Mouse (Mus musculus) lung, postnatal 0 days (tissue): ENCODE results near the gene Hspa1b. TPM values are rescaled to one million over a fixed set of nuclear protein-coding genes. Genes with fewer than 3 reads are reported as not detected.

Source experiments
- ATAC-seq: fragments of 200-750 bp; cut with Nextera tagmentation; 2 replicates; pipeline ENCODE4 v1.8.0; 2017; ENCODE audit warnings: moderate library complexity
- DNase-seq: peaks from one replicate; pipeline ENCODE4 v3.0.0-alpha.2; 2016; ENCODE audit warnings: low spot score
- H3K27ac ChIP-seq: fragments of 300-500 bp; sonication (generic); 2 replicates; pipeline ENCODE4 v1.5.1; 2014; ENCODE audit warnings: antibody characterized with exemption, mild to moderate bottlenecking, low read length, mixed read lengths
- H3K27me3 ChIP-seq: fragments of 300-500 bp; sonication (generic); replicated peaks from 2 replicates; pipeline ENCODE4 v1.6.1; 2014; ENCODE audit warnings: low read length, mixed read lengths; ENCODE audit not compliant: insufficient read depth
- H3K36me3 ChIP-seq: fragments of 300-500 bp; sonication (generic); 2 replicates; pipeline ENCODE4 v1.6.1; 2014; ENCODE audit warnings: low read length, mixed read lengths; ENCODE audit not compliant: insufficient read depth
- H3K4me1 ChIP-seq: fragments of 300-500 bp; sonication (generic); 2 replicates; pipeline ENCODE4 v1.6.1; 2014; ENCODE audit warnings: antibody characterized with exemption, low read depth, low read length, mixed read lengths; ENCODE audit not compliant: insufficient read depth
- H3K4me2 ChIP-seq: fragments of 300-500 bp; sonication (generic); replicated peaks from 2 replicates; pipeline ENCODE4 v1.6.1; 2014; ENCODE audit warnings: low read depth, mild to moderate bottlenecking, low read length, moderate library complexity, mixed read lengths
- H3K4me3 ChIP-seq: fragments of 300-500 bp; sonication (generic); 2 replicates; pipeline ENCODE4 v1.5.1; 2014; ENCODE audit warnings: low read depth, low read length
- H3K9ac ChIP-seq: fragments of 300-500 bp; sonication (generic); replicated peaks from 2 replicates; pipeline ENCODE4 v1.6.1; 2014; ENCODE audit warnings: low read depth, mild to moderate bottlenecking
- H3K9me3 ChIP-seq: fragments of 300-500 bp; sonication (generic); 2 replicates; pipeline ENCODE4 v1.6.1; 2016; ENCODE audit warnings: low read length, mixed read lengths
- CTCF ChIP-seq: IDR thresholded peaks from 2 replicates; pipeline ENCODE4 v1.5.1; 2016; ENCODE audit warnings: antibody characterized with exemption, mild to moderate bottlenecking
- EP300 ChIP-seq: IDR thresholded peaks from 2 replicates; pipeline ENCODE4 v1.6.1; 2016; ENCODE audit warnings: antibody characterized with exemption, mild to moderate bottlenecking, control low read depth
- WGBS: fragments of 180-500 bp; shearing (Covaris S2); extraction: QIAGEN DNeasy Blood & Tissue Kit; methylation state at CpG from one replicate; pipeline ENCODE4 v1.1.7; 2014; 5-methylcytosine and 5-hydroxymethylcytosine counted together
- polyA plus RNA-seq: library from polyadenylated mRNA; unstranded; fragments of >200 nt; fragmentation: Nextera tagmentation; extraction: Ambion mirVana; gene quantifications from 2 replicates; pipeline ENCODE4 v1.2.1, GENCODE M21; 2015

Gene Hspa1b
- polyA plus RNA-seq, 1 experiment from 2014 or later = 0.50 TPM

DNA sequence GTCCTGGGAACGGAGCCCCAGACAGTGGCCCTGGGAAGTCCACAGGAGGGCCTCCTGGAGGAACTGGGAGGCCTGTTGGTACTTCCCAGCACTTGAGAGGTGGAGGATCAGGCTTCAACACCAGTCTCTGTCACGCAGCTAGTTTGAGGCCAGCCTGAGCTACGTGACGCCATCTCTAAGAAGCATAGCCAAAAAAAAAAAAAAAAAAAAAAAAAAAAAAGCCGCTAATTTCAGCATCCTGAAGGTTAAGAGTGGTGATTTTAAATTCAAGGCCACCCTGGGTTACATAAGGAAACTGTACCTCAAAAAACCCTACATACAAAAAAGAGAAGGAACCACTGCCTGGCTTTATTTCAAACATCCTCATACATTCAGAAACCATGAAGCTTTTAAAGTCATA lies 34.8 kb downstream of the Hspa1b start:
- DNase-seq (no peak), ATAC-seq (no peak)
- Histone ChIP-seq H3K9me3 (no peaks in the 10 kb centered on the region), H3K4me1 (no peaks in the 10 kb centered on the region), H3K4me3 (no peak overlapping the region), H3K27ac (no peak overlapping the region), H3K27me3 (no peaks in the 10 kb centered on the region), H3K9ac (no peak overlapping the region), H3K4me2 (no peak overlapping the region), H3K36me3 (no peaks in the 10 kb centered on the region)
- TF ChIP-seq EP300 (no peak), CTCF (no peak)
- 62% methylated on average over 5 of the region's 5 CpGs for whole genome bisulfite sequencing

DNA sequence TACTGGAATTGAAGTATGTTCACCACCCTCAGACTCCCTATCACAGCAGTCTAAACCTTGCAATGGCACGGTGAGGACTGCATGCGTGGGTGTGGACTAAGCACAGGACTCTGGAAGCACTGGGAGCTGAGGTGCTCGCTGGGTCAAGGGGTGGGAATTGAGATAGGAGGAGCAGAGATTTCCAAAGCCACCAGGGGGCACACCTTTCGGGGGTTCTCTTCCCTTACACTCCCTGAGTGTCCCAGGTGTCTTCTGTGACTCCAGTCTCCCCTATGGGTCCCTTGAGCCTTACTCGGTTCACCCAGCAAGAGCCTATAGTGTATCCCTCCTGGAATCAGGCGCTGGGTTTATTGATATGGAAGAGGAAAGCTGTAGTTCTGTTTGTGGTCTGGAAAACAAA lies 36.1 kb downstream of the Hspa1b start:
- ATAC-seq = no peak
- no peak overlapping the region for H3K9ac ChIP-seq
- peak; percentile 34; the same call in 1 of the 2 replicates for TF ChIP-seq CTCF
- TF ChIP-seq EP300 = no peak
- no peaks in the 10 kb centered on the region for H3K4me1 ChIP-seq
- H3K27me3 ChIP-seq = no peaks in the 10 kb centered on the region
- no peak overlapping the region for H3K27ac ChIP-seq
- H3K4me3 ChIP-seq = no peak overlapping the region
- 55% methylated on average over 6 of the region's 6 CpGs for WGBS
- no peaks in the 10 kb centered on the region for H3K36me3 ChIP-seq
- no peak overlapping the region for H3K4me2 ChIP-seq
- DNase-seq = no peak
- no peaks in the 10 kb centered on the region for H3K9me3 ChIP-seq

DNA sequence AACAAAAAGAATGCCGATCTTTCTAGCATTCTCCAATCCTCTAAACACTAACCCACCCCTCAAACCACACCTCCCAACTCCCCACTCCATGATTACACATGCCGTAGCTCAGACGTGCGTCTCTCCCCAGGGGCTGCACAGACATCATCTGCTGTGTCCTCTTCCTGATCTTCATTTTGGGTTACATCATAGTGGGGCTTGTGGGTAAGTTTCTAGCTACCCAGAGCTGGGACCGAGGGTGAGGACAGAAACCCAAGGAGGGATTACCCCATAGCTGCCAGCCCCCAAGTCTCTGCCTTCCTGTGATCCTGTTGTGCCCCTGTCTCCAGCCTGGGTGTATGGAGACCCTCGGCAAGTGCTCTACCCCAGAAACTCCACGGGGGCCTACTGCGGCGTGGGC lies 41.9 kb downstream of the Hspa1b start:
- DNase-seq (no peak), ATAC-seq (no peak)
- TF ChIP-seq CTCF = no peak
- TF ChIP-seq EP300 = no peak
- H3K4me1 ChIP-seq = 0 out of 2 replicates have a peak, but pooled peaks cover 4% of the 10 kb centered on the region
- no peak overlapping the region for H3K4me3 ChIP-seq
- no peak overlapping the region for H3K4me2 ChIP-seq
- H3K9me3 ChIP-seq = no peaks in the 10 kb centered on the region
- no peak overlapping the region for H3K27ac ChIP-seq
- H3K27me3 ChIP-seq = no peaks in the 10 kb centered on the region
- 0 out of 2 replicates have a peak, but pooled peaks cover 4% of the 10 kb centered on the region for H3K36me3 ChIP-seq
- no peak overlapping the region for H3K9ac ChIP-seq
- 79% methylated on average over 9 of the region's 9 CpGs for WGBS

DNA sequence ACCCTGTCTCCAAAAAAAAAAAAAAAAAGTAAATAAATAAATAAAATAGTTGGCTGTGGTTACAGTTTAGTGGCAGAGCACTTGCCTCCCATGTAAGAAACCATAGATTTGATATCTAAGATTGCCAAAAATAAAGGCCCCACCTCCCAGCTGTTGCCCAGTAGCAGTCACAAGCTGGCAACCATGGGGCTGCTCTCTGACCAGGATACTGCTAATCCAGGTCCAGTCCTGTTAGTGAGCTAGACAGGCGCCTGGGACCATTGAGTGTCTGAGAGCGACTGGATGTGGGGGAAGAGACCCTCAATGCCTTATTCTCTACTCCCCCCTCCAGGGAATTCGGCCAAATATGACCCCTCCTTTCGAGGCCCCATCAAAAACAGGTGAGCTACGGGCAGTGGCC lies 42.7 kb downstream of the Hspa1b start:
- no peak overlapping the region for H3K9ac ChIP-seq
- no peak for TF ChIP-seq CTCF
- TF ChIP-seq EP300 = no peak
- ATAC-seq (no peak), DNase-seq (no peak)
- no peak overlapping the region for H3K4me3 ChIP-seq
- 0 out of 2 replicates have a peak, but pooled peaks cover 7% of the 10 kb centered on the region for H3K36me3 ChIP-seq
- H3K27ac ChIP-seq = no peak overlapping the region
- H3K4me1 ChIP-seq = 0 out of 2 replicates have a peak, but pooled peaks cover 4% of the 10 kb centered on the region
- 85% methylated on average over 5 of the region's 5 CpGs for WGBS
- H3K27me3 ChIP-seq = no peaks in the 10 kb centered on the region
- no peak overlapping the region for H3K4me2 ChIP-seq
- no peaks in the 10 kb centered on the region for H3K9me3 ChIP-seq

DNA sequence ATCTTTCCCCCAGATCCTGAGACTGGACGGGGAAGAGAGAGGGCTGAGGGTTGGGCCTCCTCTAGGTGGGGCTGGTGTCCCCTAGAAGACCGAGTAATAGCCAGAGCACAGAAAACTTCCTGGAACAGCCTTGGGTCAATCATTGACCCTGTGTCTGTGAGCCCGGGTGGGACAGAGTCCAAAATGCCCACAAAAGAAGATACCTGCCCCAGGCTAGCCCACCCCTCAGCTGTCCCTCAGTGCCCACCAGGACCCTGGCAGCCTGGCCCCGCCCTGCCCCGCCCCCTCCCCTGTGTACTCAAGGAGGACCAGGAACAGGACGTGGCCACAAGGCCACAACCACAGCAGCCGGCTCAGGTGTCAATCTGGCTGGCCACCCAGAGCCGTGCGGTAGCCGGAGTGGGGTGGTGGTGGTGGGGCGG lies 43.6 kb downstream of the Hspa1b start:
- no peak overlapping the region for H3K9ac ChIP-seq

DNA sequence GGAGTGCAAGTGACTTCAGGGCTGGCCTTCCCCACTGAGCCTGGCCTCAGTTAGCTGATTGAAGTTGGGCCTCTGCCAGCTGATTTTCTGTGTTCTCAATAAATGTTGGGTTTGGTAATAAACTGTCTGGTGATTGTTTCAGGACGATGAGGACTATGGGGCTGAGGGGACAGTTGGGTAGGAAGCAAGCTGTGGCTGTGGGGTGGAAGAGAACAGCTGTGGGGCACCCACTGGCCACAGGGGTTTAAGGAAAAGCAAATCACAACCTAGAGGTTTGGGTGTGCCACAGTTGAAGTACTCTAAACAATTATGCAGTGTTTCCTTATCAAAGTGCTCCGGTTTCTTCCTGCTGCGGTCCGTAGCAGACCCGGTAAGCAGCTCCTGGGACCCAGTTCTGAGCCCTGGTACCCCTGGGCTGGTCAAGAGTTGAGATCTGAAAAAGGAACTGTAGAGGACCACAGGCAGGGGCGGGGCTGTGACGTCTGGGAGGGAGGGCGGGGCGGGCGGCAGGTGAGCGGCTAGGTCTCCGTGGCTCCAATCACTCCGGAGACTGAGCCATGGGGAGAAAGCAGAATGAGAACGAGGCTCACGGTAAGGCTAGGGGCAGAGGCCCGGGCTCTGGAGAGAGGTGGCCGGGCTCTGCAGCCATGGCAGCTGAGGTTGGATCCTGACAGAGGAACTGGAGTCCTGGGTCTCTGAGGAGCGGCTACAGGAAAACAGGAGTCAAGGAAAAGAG lies 44.9 kb downstream of the Hspa1b start, which contains the start of gene Slc44a4:
Slc44a4 (plus strand) TSS at position 537 of the 736 bp plus-strand sequence.
- H3K9me3 ChIP-seq = no peaks in the 10 kb centered on the region
- no peak within 1 kb of the TSS for H3K9ac ChIP-seq
- H3K27me3 ChIP-seq = no peaks in the 10 kb centered on the region
- H3K4me1 ChIP-seq = 0 out of 2 replicates have a peak, but pooled peaks cover 4% of the 10 kb centered on the region
- TF ChIP-seq EP300 (no peak), CTCF (no peak)
- H3K4me3 ChIP-seq = no peak within 1 kb of the TSS
- ATAC-seq = peak; percentile 32; the same call in 1 of the 2 replicates
- peak within 1 kb of the TSS; percentile 28; the same call in 1 of the 2 replicates for H3K27ac ChIP-seq
- H3K36me3 ChIP-seq = 0 out of 2 replicates have a peak, but pooled peaks cover 19% of the 10 kb centered on the region
- DNase-seq = peak; percentile 46
- 29% methylated on average over 17 of the region's 18 CpGs for WGBS
- H3K4me2 ChIP-seq = peak within 1 kb of the TSS; percentile 38

More for the DNA sequence above, 43.6 kb downstream of the Hspa1b start:
- DNase-seq (peak; percentile 81), ATAC-seq (peak; percentile 67)
- H3K27me3 ChIP-seq = no peaks in the 10 kb centered on the region
- H3K4me2 ChIP-seq = peak overlapping the region; percentile 30; the same call in 1 of the 2 replicates
- no peak overlapping the region for H3K4me3 ChIP-seq
- TF ChIP-seq CTCF (peak; percentile 58), EP300 (no peak)
- H3K4me1 ChIP-seq = 0 out of 2 replicates have a peak, but pooled peaks cover 4% of the 10 kb centered on the region
- 15% methylated on average over 11 of the region's 11 CpGs for WGBS
- H3K27ac ChIP-seq = no peak overlapping the region
- H3K36me3 ChIP-seq = 0 out of 2 replicates have a peak, but pooled peaks cover 15% of the 10 kb centered on the region
- H3K9me3 ChIP-seq = no peaks in the 10 kb centered on the region
